Mouse (Mus musculus) layer of hippocampus, adult 8-10 months (tissue): ENCODE data around the gene Enho. TPM values are rescaled to one million over a fixed set of nuclear protein-coding genes. Genes with fewer than 3 reads are reported as not detected.

Experiments
- DNase-seq, 2 experiments: peaks; one replicate each; pipeline ENCODE4 v3.0.0; 2022; ENCODE audit warnings: low spot score in 2 of 2
- total RNA-seq, 4 experiments: library from RNA; stranded (reverse); gene quantifications; 2 replicates each; pipeline ENCODE4 v1.2.4; 2022

Enho gene
- total RNA-seq, 4 experiments from 2014 or later, result 51.7 to 56.4 (median 54.1) TPM

GRCm38 (mm10) chr4:41664533-41664932 is 24.4 kb upstream of the Enho start:
- DNase-seq, result no peak

GRCm38 (mm10) chr4:41663614-41664013 is 23.5 kb upstream of the Enho start:
- no peak for DNase-seq

GRCm38 (mm10) chr4:41662723-41663122 is 22.6 kb upstream of the Enho start:
- no peak for DNase-seq

- DNase-seq, result no peak
Observed at GRCm38 (mm10) chr4:41660851-41661430, 20.8 kb upstream of the Enho start.

GRCm38 (mm10) chr4:41659556-41659955 is 19.4 kb upstream of the Enho start:
- no peak for DNase-seq

- no peak for DNase-seq
Observed at GRCm38 (mm10) chr4:41658566-41659384, 18.7 kb upstream of the Enho start.

- DNase-seq, result no peak
Observed at GRCm38 (mm10) chr4:41655525-41655924, 15.4 kb upstream of the Enho start.

- DNase-seq, result peak; percentile 35 to 52
Observed at GRCm38 (mm10) chr4:41654217-41654616, 14.1 kb upstream of the Enho start.

- no peak for DNase-seq
Observed at GRCm38 (mm10) chr4:41653730-41654129, 13.6 kb upstream of the Enho start.

- DNase-seq, result peak; percentile 42 to 75
Observed at GRCm38 (mm10) chr4:41653296-41653695, 13.2 kb upstream of the Enho start.

- no peak for DNase-seq
Observed at GRCm38 (mm10) chr4:41648627-41649026, 8.5 kb upstream of the Enho start.

GRCm38 (mm10) chr4:41648157-41648556 is 8.0 kb upstream of the Enho start:
- DNase-seq, result peak in 1 of 2 experiments; percentile 40

- peak in 1 of 2 experiments; percentile 29 for DNase-seq
Observed at GRCm38 (mm10) chr4:41645488-41645887, 5.4 kb upstream of the Enho start.

- DNase-seq, result no peak
Observed at GRCm38 (mm10) chr4:41641199-41641822, 1.2 kb upstream of the Enho start.

- no peak for DNase-seq
Observed at GRCm38 (mm10) chr4:41639214-41639841, 796 bp downstream of the Enho start.

- no peak for DNase-seq
Observed at GRCm38 (mm10) chr4:41638828-41639213, 1.3 kb downstream of the Enho start.

- no peak for DNase-seq
Observed at GRCm38 (mm10) chr4:41638186-41638731, 1.9 kb downstream of the Enho start.

- DNase-seq, result no peak
Observed at GRCm38 (mm10) chr4:41636882-41637635, 3.1 kb downstream of the Enho start.

- no peak for DNase-seq
Observed at GRCm38 (mm10) chr4:41636366-41636765, 3.8 kb downstream of the Enho start.

- DNase-seq, result no peak
Observed at GRCm38 (mm10) chr4:41635906-41636305, 4.2 kb downstream of the Enho start.

GRCm38 (mm10) chr4:41635224-41635623 is 4.9 kb downstream of the Enho start:
- no peak for DNase-seq
